Mouse (Mus musculus) liver, postnatal 0 days (tissue): Measurements from ENCODE around the gene Inca1. TPM values are rescaled to one million over a fixed set of nuclear protein-coding genes. Genes with fewer than 3 reads are reported as not detected.

Experiments
- ATAC-seq: fragments of 200-750 bp; cut with Nextera tagmentation; 2 replicates; pipeline ENCODE4 v1.8.0; 2017; ENCODE audit warnings: mild to moderate bottlenecking, moderate library complexity
- DNase-seq: peaks from one replicate; pipeline ENCODE4 v3.0.0-alpha.2; 2016
- H3K27ac ChIP-seq: fragments of 300-500 bp; sonication (generic); 2 replicates; pipeline ENCODE4 v1.5.1; 2014; ENCODE audit warnings: antibody characterized with exemption, moderate library complexity, mild to moderate bottlenecking, low read depth
- H3K27me3 ChIP-seq: fragments of 300-500 bp; sonication (generic); 2 replicates; pipeline ENCODE4 v1.6.1; 2014; ENCODE audit warnings: low read length, control low read depth, mixed read lengths; ENCODE audit not compliant: insufficient read depth
- H3K36me3 ChIP-seq: fragments of 300-500 bp; sonication (generic); replicated peaks from 2 replicates; pipeline ENCODE4 v1.6.1; 2014; ENCODE audit warnings: mild to moderate bottlenecking, control low read depth, low read length, moderate library complexity, mixed read lengths; ENCODE audit not compliant: insufficient read depth
- H3K4me1 ChIP-seq: fragments of 300-500 bp; sonication (generic); 2 replicates; pipeline ENCODE4 v1.6.1; 2014; ENCODE audit warnings: antibody characterized with exemption, mild to moderate bottlenecking, control low read depth; ENCODE audit not compliant: insufficient read depth
- H3K4me2 ChIP-seq: fragments of 300-500 bp; sonication (generic); 2 replicates; pipeline ENCODE4 v1.6.1; 2014; ENCODE audit warnings: low read depth, mild to moderate bottlenecking, low read length, moderate library complexity, mixed read lengths
- H3K4me3 ChIP-seq: fragments of 300-500 bp; sonication (generic); 2 replicates; pipeline ENCODE4 v1.5.1; 2014; ENCODE audit warnings: low read depth, low read length
- H3K9ac ChIP-seq: fragments of 300-500 bp; sonication (generic); replicated peaks from 2 replicates; pipeline ENCODE4 v1.6.1; 2014; ENCODE audit warnings: mild to moderate bottlenecking, moderate library complexity
- H3K9me3 ChIP-seq: fragments of 300-500 bp; sonication (generic); 2 replicates; pipeline ENCODE4 v1.6.1; 2016; ENCODE audit warnings: mild to moderate bottlenecking, control low read depth, low read length, mixed read lengths
- CTCF ChIP-seq: sonication (generic); IDR thresholded peaks from 2 replicates; pipeline ENCODE4 v1.5.1; 2016; ENCODE audit warnings: antibody characterized with exemption, low read depth
- EP300 ChIP-seq: IDR thresholded peaks from 2 replicates; pipeline ENCODE4 v1.6.1; 2016; ENCODE audit warnings: antibody characterized with exemption, low read depth, mild to moderate bottlenecking
- WGBS: fragments of 180-500 bp; shearing (Covaris S2); extraction: QIAGEN DNeasy Blood & Tissue Kit; methylation state at CpG from one replicate; pipeline ENCODE4 v1.1.7; 2014; ENCODE audit not compliant: insufficient replicate concordance; 5-methylcytosine and 5-hydroxymethylcytosine counted together
- polyA plus RNA-seq: library from polyadenylated mRNA; unstranded; fragments of >200 nt; fragmentation: Nextera tagmentation; extraction: Ambion mirVana; gene quantifications from 2 replicates; pipeline ENCODE4 v1.2.1, GENCODE M21; 2015

Inca1 gene
- polyA plus RNA-seq, 1 experiment from 2014 or later, result 8.3 TPM

DNA sequence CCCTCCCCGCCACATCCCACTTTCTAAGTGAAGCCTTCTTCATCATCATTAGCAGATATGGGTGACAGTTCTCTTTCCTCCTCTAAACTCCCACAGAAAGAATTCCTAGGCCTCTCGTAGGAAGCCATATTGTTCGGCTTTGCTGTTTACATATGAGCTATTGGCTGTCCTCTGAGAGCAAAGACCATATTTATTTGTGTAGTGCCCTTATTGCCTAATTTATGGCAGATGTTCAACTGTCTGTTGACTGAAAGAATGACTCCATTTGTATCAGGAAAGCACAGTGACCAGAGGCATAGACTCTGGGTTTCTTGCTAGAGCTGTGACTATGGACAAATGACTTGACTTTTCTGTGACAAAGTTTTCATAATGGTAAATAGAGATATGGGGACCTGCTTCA, 41.6 kb upstream of the Inca1 start:
- no peaks in the 10 kb centered on the region; the same call in 1 of the 2 replicates for H3K9me3 ChIP-seq
- DNase-seq (no peak), ATAC-seq (peak; percentile 88)
- H3K4me3 ChIP-seq, result no peak overlapping the region
- TF ChIP-seq CTCF, result no peak
- TF ChIP-seq EP300, result peak; percentile 69
- no peak overlapping the region for H3K4me2 ChIP-seq
- no peaks in the 10 kb centered on the region for H3K27me3 ChIP-seq
- WGBS, result 62% methylated on average over 3 of the region's 3 CpGs
- no peak overlapping the region for H3K9ac ChIP-seq
- H3K27ac ChIP-seq, result peak overlapping the region; percentile 86
- H3K4me1 ChIP-seq, result peaks cover 17% of the 10 kb centered on the region
- H3K36me3 ChIP-seq, result no peaks in the 10 kb centered on the region

DNA sequence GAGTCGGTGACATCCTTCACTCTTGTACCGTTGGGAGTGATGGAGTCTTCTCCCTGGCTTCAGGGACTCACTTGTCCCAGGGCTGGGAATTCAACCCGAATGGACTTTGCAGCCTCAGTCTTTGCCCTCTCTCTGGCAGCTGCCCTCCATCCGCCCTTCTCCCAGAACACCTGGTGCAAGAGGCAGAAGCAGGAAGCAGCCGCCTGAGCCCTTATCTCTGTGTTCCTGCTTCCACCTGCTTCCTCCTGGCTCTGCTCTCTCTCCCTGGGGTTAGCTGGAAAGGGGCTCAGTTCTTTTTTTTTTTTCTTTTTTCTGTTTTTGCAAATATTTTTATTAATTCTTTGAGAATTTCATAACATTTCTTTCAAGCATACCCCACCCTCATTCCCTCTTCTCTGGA, 37.8 kb upstream of the Inca1 start:
- DNase-seq (no peak), ATAC-seq (no peak)
- Histone ChIP-seq H3K4me1 (peaks cover 10% of the 10 kb centered on the region), H3K9ac (no peak overlapping the region), H3K36me3 (no peaks in the 10 kb centered on the region), H3K27ac (0 out of 2 replicates have a peak overlapping the region, but pooled peaks have one; percentile 3), H3K4me2 (no peak overlapping the region), H3K27me3 (no peaks in the 10 kb centered on the region), H3K9me3 (no peaks in the 10 kb centered on the region), H3K4me3 (no peak overlapping the region)
- WGBS, result 15% methylated on average over 5 of the region's 5 CpGs
- TF ChIP-seq EP300 (no peak), CTCF (no peak)

- H3K27me3 ChIP-seq, result no peaks in the 10 kb centered on the region
- H3K4me2 ChIP-seq, result no peak overlapping the region
- no peak overlapping the region for H3K27ac ChIP-seq
- no peak overlapping the region for H3K4me3 ChIP-seq
- no peaks in the 10 kb centered on the region for H3K9me3 ChIP-seq
- WGBS, result 52% methylated on average over 5 of the region's 5 CpGs
- no peak overlapping the region for H3K9ac ChIP-seq
- DNase-seq, result no peak
- ATAC-seq, result no peak
- TF ChIP-seq CTCF (no peak), EP300 (no peak)
- peaks cover 7% of the 10 kb centered on the region; the same call in 1 of the 2 replicates for H3K4me1 ChIP-seq
- H3K36me3 ChIP-seq, result peaks cover 4% of the 10 kb centered on the region
These were observed 33.3 kb upstream of the Inca1 start for GRCm38 (mm10) chr11:70733256-70733655.

DNA sequence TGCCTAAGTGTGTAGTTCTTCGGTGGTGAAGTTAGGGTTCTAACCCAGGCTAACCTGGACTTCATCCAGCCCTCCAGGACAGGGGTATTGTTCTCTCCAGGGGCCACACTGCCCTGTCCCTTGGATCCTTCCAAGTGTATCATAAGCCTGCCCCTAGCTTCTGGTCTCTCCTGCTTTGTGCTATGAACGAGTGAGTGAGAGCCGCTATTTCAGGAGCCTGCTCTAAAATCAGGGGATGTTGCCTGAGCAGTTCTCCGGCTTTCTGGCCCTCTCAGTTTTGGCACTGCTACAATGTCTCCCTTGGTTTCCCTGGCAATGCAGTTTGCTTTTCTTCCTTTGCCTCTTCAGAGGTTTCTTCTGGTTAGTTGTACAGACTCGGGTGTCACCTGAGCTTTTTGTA, 31.2 kb upstream of the Inca1 start:
- no peaks in the 10 kb centered on the region for H3K27me3 ChIP-seq
- peak overlapping the region; percentile 32; the same call in 1 of the 2 replicates for H3K4me2 ChIP-seq
- no peaks in the 10 kb centered on the region for H3K9me3 ChIP-seq
- TF ChIP-seq EP300 (no peak), CTCF (no peak)
- ATAC-seq, result no peak
- H3K27ac ChIP-seq, result peak overlapping the region; percentile 86
- H3K4me3 ChIP-seq, result no peak overlapping the region
- WGBS, result 60% methylated on average over 5 of the region's 5 CpGs
- H3K9ac ChIP-seq, result 0 out of 2 replicates have a peak overlapping the region, but pooled peaks have one; percentile 38
- peaks cover 7% of the 10 kb centered on the region; the same call in 1 of the 2 replicates for H3K4me1 ChIP-seq
- H3K36me3 ChIP-seq, result peaks cover 20% of the 10 kb centered on the region
- DNase-seq, result no peak

DNA sequence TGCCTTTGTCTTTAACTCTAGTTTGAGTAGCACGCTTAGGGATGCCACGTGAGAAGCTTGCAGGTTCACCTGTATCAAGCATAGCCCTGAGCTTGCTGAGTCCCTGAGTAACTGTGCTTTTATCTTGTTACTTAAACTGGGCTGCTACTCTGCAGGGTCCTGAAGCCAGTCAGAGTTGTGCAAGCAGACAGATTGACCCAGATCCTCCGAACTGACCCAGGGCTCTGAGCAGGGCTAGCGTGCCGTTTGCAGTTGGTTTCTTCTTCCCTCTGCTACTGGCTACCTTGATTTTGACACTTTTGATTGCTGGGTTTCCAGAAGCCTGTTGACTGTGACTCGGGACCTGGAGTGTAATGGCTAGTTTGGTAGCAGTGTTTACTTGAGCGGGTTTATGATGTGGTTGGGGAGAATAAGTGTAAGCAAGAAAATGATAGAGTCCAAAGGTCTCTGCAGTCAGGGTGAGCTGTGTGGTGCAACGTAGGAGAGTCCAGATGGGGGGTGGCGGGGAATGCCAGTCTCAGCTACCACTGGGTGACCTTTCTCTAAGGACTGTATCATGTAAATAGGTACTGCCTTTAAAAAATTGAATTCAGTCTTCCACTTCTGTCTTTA, 30.6 kb upstream of the Inca1 start:
- H3K9ac ChIP-seq, result no peak overlapping the region
- no peak for TF ChIP-seq CTCF
- TF ChIP-seq EP300, result peak; percentile 54
- H3K4me1 ChIP-seq, result peaks cover 7% of the 10 kb centered on the region; the same call in 1 of the 2 replicates
- no peaks in the 10 kb centered on the region for H3K27me3 ChIP-seq
- ATAC-seq (peak; percentile 91), DNase-seq (peak; percentile 57)
- peaks cover 26% of the 10 kb centered on the region for H3K36me3 ChIP-seq
- peak overlapping the region; percentile 32; the same call in 1 of the 2 replicates for H3K4me2 ChIP-seq
- WGBS, result 42% methylated on average over 9 of the region's 9 CpGs
- H3K27ac ChIP-seq, result peak overlapping the region; percentile 86
- no peak overlapping the region for H3K4me3 ChIP-seq
- no peaks in the 10 kb centered on the region for H3K9me3 ChIP-seq

GRCm38 (mm10) chr11:70727385-70727784, 27.4 kb upstream of the Inca1 start:
- H3K9ac ChIP-seq, result no peak overlapping the region
- H3K4me3 ChIP-seq, result no peak overlapping the region
- WGBS, result 49% methylated on average over 5 of the region's 5 CpGs
- DNase-seq (no peak), ATAC-seq (no peak)
- no peaks in the 10 kb centered on the region for H3K27me3 ChIP-seq
- peaks cover 41% of the 10 kb centered on the region for H3K36me3 ChIP-seq
- H3K27ac ChIP-seq, result no peak overlapping the region
- H3K4me1 ChIP-seq, result peaks cover 7% of the 10 kb centered on the region; the same call in 1 of the 2 replicates
- TF ChIP-seq EP300 (no peak), CTCF (no peak)
- H3K9me3 ChIP-seq, result no peaks in the 10 kb centered on the region
- no peak overlapping the region for H3K4me2 ChIP-seq
